Mouse (Mus musculus) monocyte, adult 2 months (primary cell): Measurements from ENCODE around the gene Lgals9.

ENCODE experiments used
- DNase-seq, 2 experiments: peaks; one replicate each; pipeline ENCODE4 v3.0.0; 2022; ENCODE audit warnings: low spot score in 2 of 2, low read depth in 1 of 2

Gene Lgals9

GRCm38 (mm10) chr11:78924111-78924510 is 60.6 kb downstream of the Lgals9 start:
- no peak for DNase-seq

GRCm38 (mm10) chr11:78922678-78923407 is 61.9 kb downstream of the Lgals9 start:
- DNase-seq: no peak

DNA sequence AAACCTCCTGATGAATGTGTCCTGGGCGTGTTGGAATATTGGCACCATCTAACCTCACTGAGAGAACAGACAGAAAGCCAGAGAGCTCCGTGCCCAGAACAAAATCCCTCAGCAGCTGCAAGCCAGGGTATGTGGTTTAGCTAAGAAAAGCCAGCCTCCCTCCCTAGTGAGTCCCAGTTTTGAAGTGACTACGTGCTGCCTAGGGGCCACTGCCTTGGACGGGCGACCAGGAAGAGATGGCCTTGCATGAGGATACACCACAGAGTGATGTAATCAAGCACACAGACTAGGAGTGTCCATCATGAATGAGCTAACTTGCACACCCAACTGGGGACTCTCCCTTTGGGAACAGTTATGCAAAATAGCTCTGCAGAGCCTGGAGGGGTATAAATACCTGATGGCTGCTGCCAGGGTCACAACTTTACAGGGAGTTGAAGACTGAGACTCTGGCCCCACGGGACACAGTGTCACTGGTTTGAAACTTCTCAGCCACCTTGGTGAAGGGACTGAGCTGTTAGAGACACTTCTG is 64.3 kb downstream of the Lgals9 start, which contains the start of gene Nos2:
Gene Nos2, plus strand, starts transcription at position 377 of the 529 bp plus-strand sequence.
- DNase-seq: no peak

DNA sequence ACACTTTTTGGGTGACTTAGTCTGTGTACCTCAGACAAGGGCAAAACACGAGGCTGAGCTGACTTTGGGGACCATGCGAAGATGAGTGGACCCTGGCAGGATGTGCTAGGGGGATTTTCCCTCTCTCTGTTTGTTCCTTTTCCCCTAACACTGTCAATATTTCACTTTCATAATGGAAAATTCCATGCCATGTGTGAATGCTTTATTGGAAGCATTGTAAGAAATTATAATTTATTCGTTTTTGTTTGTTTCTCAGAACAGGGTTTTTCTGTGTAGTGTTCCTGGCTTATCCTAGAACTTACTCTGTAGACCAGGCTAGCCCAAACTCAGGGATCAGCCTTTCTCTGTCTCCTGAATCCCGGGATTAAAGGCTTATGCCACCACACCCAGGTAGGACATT is 65.0 kb downstream of the Lgals9 start:
- DNase-seq: no peak

DNA sequence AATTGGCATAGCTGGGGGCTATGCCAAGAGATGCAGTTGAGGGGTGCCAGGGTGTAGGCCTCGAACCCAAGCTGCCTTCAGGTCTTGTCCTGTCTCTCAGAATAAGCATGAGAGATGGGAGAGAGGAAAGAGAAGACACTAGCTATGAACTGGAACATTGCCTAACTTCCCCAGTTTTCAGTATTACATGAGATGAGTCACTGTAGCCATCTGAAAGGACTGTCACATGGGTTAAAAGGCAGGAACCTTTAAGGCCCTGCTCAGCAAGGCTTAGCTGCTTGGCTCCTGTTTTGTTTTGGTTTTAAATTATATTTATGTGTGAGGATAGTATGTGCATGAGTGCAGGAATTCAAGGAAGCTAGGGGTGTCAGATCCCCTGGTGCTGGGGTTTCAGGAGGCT is 68.3 kb downstream of the Lgals9 start:
- no peak for DNase-seq

GRCm38 (mm10) chr11:78915473-78915872 is 69.3 kb downstream of the Lgals9 start:
- DNase-seq: no peak
